Mouse (Mus musculus): ENCODE results near the gene Igf2bp1. TPM values are rescaled to one million over a fixed set of nuclear protein-coding genes. Genes with fewer than 3 reads are reported as not detected.

The Igf2bp1 gene
- total RNA-seq, 2 experiments from 2014 or later, result not detected

DNA sequence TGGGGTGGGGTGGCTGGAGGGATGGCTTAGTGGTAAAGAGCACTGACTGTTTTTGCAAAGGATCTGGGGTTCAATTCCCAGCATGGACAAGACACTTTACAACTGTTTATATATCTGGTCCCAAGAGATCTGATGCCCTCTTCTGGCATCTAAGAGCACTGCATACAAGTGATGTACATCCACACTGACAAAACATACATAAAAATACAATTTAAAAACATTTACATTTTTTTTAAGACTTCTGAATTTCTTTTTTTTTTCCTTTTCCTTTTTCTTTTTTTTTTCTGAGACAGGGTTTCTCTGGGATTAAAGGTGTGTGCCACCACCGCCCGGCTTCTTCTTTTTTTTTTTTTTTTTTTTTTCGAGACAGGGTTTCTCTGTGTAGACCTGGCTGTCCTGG lies 27.5 kb upstream of the Igf2bp1 start:
- H3K27ac ChIP-seq, result no peak overlapping the region
- no peak overlapping the region for H3K4me3 ChIP-seq
- no peak for DNase-seq (ENCODE audit: low spot score in 2 of 2)
- peak; percentile 62 for TF ChIP-seq CTCF (conservative IDR thresholded peaks at IDR 0.05)

DNA sequence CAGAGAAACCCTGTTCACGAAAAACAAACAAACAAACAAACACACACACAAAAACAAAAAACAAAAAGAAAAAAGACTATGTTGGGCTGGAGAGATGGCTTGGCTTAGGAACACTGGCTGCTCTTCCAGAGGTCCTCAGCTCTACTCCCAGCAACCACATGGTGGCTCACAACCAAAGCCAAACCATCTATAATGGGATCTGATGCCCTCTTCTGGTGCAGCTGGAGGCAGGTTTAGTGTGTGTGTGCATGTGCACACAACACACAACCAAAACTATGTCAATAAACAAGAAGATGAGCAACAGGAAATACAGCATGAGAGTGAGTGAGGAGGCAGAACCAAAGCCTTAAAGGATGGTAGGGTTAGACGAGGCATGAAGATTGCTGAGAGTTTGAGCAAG lies 26.0 kb upstream of the Igf2bp1 start:
- TF ChIP-seq CTCF (conservative IDR thresholded peaks at IDR 0.05), result 0 out of 2 replicates have a peak, but pooled peaks have one; percentile 9
- Histone ChIP-seq H3K4me3 (no peak overlapping the region), H3K27ac (no peak overlapping the region)
- DNase-seq (ENCODE audit: low spot score in 2 of 2), result no peak

DNA sequence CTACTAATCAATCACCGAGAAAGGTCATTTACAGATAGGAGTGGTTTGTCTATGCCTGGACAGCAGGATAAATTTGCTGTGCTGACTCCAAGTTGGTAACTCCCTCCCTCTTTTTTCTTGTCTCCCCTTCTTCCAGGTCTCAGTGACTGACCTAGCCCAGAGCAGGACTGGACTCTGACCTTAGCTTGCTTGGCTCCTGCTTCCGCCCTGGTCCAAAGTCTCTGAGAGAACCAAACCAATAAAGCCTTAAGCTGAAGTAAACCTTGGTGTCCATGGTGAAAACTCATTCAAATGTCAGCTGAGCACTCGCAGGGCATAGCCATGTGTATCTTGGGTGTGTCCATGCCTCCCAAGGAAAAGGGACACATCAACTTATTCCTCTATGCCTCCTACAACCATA lies 24.8 kb upstream of the Igf2bp1 start:
- no peak for TF ChIP-seq CTCF (conservative IDR thresholded peaks at IDR 0.05)

DNA sequence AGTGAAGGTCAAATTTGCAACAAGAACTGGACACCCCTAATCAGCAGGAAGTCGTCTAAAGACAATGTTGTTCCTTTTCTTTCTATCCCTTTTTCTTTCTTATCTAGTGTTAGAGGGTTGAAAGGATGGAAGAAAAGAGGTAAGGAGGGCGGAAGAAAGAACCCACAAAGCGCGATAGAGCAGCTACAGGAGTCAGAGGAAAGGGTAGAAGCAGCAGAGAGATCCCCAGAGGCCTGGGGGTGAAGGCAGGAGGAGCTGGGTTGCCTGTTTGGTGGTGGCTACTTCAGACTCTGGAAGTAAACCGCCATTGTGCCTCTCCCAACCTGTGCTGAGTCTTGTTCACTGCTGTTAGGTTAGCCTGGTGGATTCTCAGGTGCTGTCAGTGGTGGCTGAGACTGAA lies 22.4 kb upstream of the Igf2bp1 start:
- H3K4me3 ChIP-seq, result no peak overlapping the region
- no peak overlapping the region for H3K27ac ChIP-seq
- DNase-seq (ENCODE audit: low spot score in 2 of 2), result no peak
- TF ChIP-seq CTCF (conservative IDR thresholded peaks at IDR 0.05), result no peak

More for the DNA sequence above, 24.8 kb upstream of the Igf2bp1 start:
- Histone ChIP-seq H3K4me3 (no peak overlapping the region), H3K27ac (no peak overlapping the region)
- no peak for DNase-seq (ENCODE audit: low spot score in 2 of 2)

DNA sequence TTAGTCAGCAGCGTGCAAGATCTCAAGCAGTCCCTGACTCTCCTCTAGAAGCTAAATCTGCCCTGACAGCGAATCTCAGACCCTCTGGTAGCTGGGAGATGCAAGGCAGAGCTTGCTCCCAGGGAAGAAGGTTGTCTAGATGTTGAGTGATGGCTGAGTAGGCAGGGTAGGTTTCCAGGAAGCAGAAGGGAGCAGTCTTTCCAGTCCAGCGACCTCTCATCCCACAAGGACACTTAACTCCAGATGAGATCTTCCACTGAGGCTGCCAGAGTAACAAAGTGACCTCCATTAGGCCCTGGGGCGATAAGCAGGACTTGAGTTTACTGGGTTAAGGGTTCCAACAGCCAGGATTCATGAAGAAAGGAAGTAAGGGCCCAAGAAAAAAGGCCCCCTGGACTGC lies 14.9 kb upstream of the Igf2bp1 start:
- TF ChIP-seq CTCF (conservative IDR thresholded peaks at IDR 0.05), result no peak
- H3K4me3 ChIP-seq, result no peak overlapping the region

DNA sequence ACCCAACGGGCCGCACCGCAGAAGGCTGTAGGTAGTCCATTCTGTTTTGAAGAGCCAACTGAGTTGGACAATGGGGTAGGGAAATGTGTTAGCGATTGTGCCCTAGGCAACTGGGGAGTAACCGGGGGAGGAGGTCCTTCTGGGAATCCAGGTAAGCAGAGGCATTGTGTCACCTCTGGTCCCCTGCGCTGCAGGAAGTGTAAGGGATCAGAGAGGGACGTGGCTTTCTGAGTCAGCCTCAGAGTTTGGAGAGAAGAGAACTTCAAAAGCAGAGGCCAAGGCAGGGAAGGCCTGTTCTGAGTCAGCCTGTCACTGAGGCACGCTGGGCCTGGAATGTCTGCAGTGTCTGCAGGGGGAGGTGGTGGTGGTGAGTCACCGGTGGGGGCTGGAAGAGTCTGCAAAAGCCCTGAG lies 12.2 kb upstream of the Igf2bp1 start:
- DNase-seq (ENCODE audit: low spot score in 2 of 2), result no peak
- TF ChIP-seq CTCF (conservative IDR thresholded peaks at IDR 0.05), result no peak
- Histone ChIP-seq H3K4me3 (no peak overlapping the region), H3K27ac (no peak overlapping the region)

More for the DNA sequence above, 14.9 kb upstream of the Igf2bp1 start:
- H3K27ac ChIP-seq, result no peak overlapping the region
- no peak for DNase-seq (ENCODE audit: low spot score in 2 of 2)

DNA sequence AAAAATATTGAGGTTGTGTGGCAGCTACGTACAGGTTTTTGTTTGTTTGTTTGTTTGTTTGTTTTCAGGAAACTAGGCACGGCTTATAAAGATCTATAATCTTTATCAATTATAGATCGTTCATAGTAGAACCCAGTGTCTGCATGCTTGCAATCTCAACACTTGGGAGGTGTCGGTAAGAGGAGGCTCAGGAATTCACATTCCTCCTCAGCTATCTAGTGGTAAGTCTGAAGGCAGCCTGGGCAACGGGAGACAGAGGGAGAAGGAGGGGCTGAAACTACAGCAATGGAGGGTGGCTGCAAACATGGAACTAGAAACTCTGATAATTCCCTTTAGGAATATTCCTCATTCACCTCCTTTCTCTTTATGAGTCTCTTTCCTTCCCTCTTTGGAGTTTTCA lies 9.7 kb upstream of the Igf2bp1 start:
- Histone ChIP-seq H3K27ac (no peak overlapping the region), H3K4me3 (no peak overlapping the region)
- no peak for DNase-seq (ENCODE audit: low spot score in 2 of 2)
- TF ChIP-seq CTCF (conservative IDR thresholded peaks at IDR 0.05), result no peak

DNA sequence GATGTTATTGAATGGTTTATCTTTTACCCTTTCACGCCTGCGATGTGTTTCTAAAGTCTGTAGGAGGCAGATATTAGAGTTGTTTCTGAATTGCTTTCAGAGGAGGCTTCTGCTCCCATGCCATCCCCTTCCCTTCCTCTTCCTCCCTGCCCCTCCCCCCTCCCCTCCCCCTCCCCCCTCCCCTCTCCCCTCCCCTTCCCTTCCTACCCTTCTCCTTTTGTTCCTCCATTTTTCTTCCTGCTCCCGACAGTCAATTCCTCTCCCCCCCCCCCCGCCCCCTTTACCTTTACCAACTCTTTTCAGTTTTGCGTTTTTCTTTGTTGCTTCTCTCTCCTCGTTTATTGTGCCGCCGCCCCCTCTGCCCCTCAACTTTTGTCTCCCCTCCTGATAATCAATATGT lies 6.2 kb upstream of the Igf2bp1 start:
- no peak for DNase-seq (ENCODE audit: low spot score in 2 of 2)
- no peak overlapping the region for H3K27ac ChIP-seq
- no peak for TF ChIP-seq CTCF (conservative IDR thresholded peaks at IDR 0.05)
- H3K4me3 ChIP-seq, result no peak overlapping the region

DNA sequence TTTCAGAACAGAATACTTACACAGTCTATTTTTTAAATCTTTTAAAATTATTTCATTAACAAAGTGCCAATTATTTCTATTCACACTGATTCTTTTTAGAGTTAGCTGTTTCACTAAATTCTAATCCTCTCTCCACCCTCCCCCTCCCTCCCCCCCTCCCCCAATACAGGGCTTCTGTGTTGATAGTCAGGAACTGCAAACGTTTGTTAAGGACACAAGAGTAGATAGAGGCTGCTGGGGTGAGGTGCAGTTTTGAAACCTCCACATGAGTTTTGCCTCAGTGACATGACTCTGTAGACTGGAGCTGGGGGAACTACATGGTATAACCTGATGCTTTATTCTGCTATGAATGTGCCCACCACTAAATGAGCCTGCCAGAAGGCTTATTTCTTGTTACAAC lies 3.1 kb upstream of the Igf2bp1 start:
- DNase-seq (ENCODE audit: low spot score in 2 of 2), result no peak
- H3K27ac ChIP-seq, result no peak overlapping the region
- no peak for TF ChIP-seq CTCF (conservative IDR thresholded peaks at IDR 0.05)

DNA sequence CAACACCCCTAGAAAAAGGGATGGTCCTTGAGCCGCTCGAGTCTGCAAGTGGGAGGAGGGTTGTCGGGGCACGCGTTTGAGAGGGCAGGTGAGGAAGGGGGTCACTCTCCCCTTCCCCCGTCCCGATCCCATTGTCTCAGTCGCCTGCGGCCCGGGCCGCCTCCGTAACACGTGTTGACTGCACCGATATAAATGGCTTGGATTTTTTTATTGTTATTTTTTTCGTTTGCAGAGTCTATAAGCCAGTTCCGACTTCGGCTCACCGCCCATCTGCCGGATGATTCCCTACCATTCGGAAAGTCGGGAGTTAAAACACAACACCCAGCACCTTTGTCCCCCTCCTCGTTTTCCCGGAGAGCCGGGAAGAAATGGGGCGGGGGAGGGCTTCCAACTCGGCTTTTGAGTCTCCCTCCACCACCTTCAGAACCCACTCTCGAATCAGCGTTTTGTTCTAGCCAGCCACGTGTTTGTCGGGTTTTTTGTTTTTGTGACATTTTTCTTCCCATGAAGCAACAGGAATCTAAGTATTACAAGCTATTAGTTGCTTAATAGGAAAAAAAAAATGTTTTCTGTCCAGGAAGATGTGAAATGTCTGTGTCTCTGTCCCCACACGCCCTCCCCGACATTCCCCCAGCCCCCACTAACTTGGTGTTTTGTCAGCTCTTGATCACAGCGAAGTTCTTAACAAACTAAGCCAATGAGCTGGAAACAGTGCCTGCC lies 1.9 kb upstream of the Igf2bp1 start:
- no peak for TF ChIP-seq CTCF (conservative IDR thresholded peaks at IDR 0.05)
- Histone ChIP-seq H3K27ac (no peak overlapping the region), H3K4me3 (no peak overlapping the region)
- DNase-seq (ENCODE audit: low spot score in 2 of 2), result no peak

More for the DNA sequence above, 3.1 kb upstream of the Igf2bp1 start:
- H3K4me3 ChIP-seq, result no peak overlapping the region

DNA sequence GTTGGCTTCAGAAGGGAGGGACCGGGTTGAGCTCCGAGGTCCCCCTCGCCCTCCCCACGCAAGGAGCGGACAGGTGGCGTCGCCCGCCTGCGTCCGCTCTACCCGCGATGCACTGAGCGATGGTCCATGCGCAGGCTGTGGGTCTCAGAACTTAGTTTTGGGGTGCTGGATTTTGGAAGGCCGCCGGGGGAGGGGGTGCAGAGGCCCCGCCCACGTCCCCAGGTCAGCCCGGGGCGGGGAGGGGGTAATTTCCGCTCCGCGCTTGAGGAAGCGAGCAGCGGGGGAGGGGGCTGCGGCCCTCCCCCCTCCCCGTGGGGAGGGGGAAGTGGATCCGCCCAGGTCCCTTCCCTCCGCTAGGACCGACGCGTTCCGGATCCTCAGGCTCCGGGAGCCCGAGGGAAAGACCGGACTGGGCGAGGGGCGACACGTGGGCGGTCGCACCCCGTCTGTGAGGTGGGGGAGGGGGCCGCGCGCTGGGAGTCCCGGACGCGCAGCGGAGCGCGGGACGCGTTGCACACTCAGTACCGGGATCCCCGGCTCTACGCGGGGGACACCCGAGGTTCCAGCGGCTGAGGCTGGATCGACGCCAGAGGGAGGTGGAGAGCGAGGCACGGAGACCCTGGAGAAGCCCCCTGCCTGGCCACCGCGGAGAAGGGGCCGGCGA lies 1.2 kb upstream of the Igf2bp1 start:
- TF ChIP-seq CTCF (conservative IDR thresholded peaks at IDR 0.05), result no peak
- Histone ChIP-seq H3K27ac (no peak overlapping the region), H3K4me3 (no peak overlapping the region)
- no peak for DNase-seq (ENCODE audit: low spot score in 2 of 2)

DNA sequence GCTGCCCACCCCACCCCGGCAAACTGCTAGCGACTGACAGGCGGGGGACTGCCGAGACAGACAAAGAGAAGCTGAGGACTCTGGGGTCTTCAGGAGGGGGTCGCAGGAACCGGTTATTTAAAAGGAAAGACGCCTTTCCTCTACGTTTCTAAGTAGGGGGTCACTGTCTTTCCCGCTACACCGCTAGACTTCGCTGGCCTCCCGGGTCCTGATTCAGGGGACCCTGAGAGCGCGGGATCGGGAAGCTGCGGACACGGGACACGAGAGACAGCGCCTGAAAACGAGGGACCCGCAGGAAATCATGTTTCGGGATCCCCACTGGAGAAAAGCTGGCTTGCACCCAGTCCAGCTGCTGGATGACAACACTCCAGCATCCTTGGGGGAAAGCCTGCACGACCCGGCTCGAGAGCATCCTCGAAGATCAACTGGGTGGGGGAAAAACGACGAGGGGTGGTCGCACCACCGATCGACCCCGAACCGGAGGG lies 669 bp upstream of the Igf2bp1 start:
- TF ChIP-seq CTCF (conservative IDR thresholded peaks at IDR 0.05), result no peak
- DNase-seq (ENCODE audit: low spot score in 2 of 2), result no peak

DNA sequence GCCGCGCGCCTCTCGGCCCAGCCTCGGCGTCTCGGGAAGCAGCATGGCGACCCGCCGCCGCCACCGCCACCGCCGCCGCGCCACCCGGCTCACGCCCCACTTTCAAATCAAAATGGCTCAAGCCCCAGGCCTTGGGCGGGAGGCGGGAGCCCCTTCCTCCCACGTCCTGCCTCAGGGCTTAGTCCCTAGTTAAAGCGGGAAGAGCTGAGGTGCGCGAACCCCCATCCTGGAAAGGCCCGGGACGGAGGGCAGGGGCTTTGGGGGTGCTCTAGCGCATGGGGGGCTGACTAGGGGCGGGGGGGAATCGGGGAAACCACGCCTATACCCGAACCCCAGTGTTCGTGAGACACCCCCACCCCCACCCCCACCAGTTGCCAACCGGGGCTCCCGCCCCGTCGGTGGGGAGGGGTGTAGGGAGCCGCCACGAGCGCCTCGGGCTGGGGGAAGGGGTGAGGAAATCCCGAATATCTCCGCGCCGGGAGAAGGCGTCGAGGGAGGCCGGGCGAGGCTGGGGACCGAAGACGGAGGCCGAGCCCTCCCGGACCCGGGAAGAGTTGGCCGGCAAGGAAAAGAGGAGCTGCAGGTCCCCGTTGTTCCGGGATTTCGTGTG lies 842 bp downstream of the Igf2bp1 start:
- Histone ChIP-seq H3K4me3 (no peak overlapping the region; the same call in 1 of the 2 replicates), H3K27ac (no peak overlapping the region)
- no peak for TF ChIP-seq CTCF (conservative IDR thresholded peaks at IDR 0.05)
- DNase-seq (ENCODE audit: low spot score in 2 of 2), result no peak

More for the DNA sequence above, 669 bp upstream of the Igf2bp1 start:
- H3K27ac ChIP-seq, result no peak overlapping the region
- no peak overlapping the region for H3K4me3 ChIP-seq
